Mouse (Mus musculus) forebrain, embryonic 12.5 days (tissue): ENCODE data around the gene Washc3. TPM values are rescaled to one million over a fixed set of nuclear protein-coding genes. Genes with fewer than 3 reads are reported as not detected.

Source experiments
- ATAC-seq: fragments of 200-750 bp; cut with Nextera tagmentation; 2 replicates; pipeline ENCODE4 v1.8.0; 2017; ENCODE audit warnings: moderate TSS enrichment; ENCODE audit not compliant: low FRiP score
- H3K27ac ChIP-seq: fragments of 300-500 bp; sonication (generic); 2 replicates; pipeline ENCODE4 v1.5.1; 2016; ENCODE audit warnings: mild to moderate bottlenecking
- H3K27me3 ChIP-seq: fragments of 300-500 bp; sonication (generic); 2 replicates; pipeline ENCODE4 v1.6.1; 2016; ENCODE audit warnings: mild to moderate bottlenecking
- H3K36me3 ChIP-seq: fragments of 300-500 bp; sonication (generic); replicated peaks from 2 replicates; pipeline ENCODE4 v1.6.1; 2016; ENCODE audit warnings: mild to moderate bottlenecking
- H3K4me1 ChIP-seq: fragments of 300-500 bp; sonication (generic); 2 replicates; pipeline ENCODE4 v1.6.1; 2016
- H3K4me2 ChIP-seq: fragments of 300-500 bp; sonication (generic); 2 replicates; pipeline ENCODE4 v1.6.1; 2016; ENCODE audit warnings: mild to moderate bottlenecking, moderate library complexity
- H3K4me3 ChIP-seq: fragments of 300-500 bp; sonication (generic); replicated peaks from 2 replicates; pipeline ENCODE4 v1.5.1; 2016; ENCODE audit warnings: mild to moderate bottlenecking
- H3K9ac ChIP-seq: fragments of 300-500 bp; sonication (generic); 2 replicates; pipeline ENCODE4 v1.6.1; 2016; ENCODE audit warnings: mild to moderate bottlenecking
- H3K9me3 ChIP-seq: fragments of 300-500 bp; sonication (generic); 2 replicates; pipeline ENCODE4 v1.6.1; 2016
- WGBS: fragments of 180-500 bp; shearing (Covaris S2); methylation state at CpG from one replicate; pipeline ENCODE4 v1.1.7; 2016; 5-methylcytosine and 5-hydroxymethylcytosine counted together
- polyA plus RNA-seq: library from polyadenylated mRNA; unstranded; fragments of >200 nt; fragmentation: Nextera tagmentation; extraction: Ambion mirVana; gene quantifications from 2 replicates; pipeline ENCODE4 v1.2.1, GENCODE M21; 2016

Washc3 gene
- polyA plus RNA-seq, 1 experiment from 2014 or later = 47.4 TPM

GRCm38 (mm10) chr10:88218161-88218560 is 17.3 kb downstream of the Washc3 start:
- no peak overlapping the region for H3K4me3 ChIP-seq
- WGBS = 96% methylated on average over 3 of the region's 3 CpGs
- no peaks in the 10 kb centered on the region for H3K4me1 ChIP-seq
- no peaks in the 10 kb centered on the region for H3K9me3 ChIP-seq
- ATAC-seq = no peak
- H3K4me2 ChIP-seq = no peak overlapping the region
- no peak overlapping the region for H3K27ac ChIP-seq
- peaks cover 9% of the 10 kb centered on the region for H3K36me3 ChIP-seq
- no peak overlapping the region for H3K9ac ChIP-seq
- no peaks in the 10 kb centered on the region for H3K27me3 ChIP-seq

GRCm38 (mm10) chr10:88221718-88222117 is 20.8 kb downstream of the Washc3 start:
- no peaks in the 10 kb centered on the region for H3K4me1 ChIP-seq
- H3K27ac ChIP-seq = no peak overlapping the region
- H3K36me3 ChIP-seq = peaks cover 8% of the 10 kb centered on the region
- no peak overlapping the region for H3K9ac ChIP-seq
- 81% methylated on average over 5 of the region's 5 CpGs for WGBS
- H3K4me2 ChIP-seq = no peak overlapping the region
- H3K9me3 ChIP-seq = no peaks in the 10 kb centered on the region
- H3K27me3 ChIP-seq = no peaks in the 10 kb centered on the region
- ATAC-seq = no peak
- no peak overlapping the region for H3K4me3 ChIP-seq

GRCm38 (mm10) chr10:88225421-88225820 is 24.5 kb downstream of the Washc3 start:
- Histone ChIP-seq H3K4me3 (no peak overlapping the region), H3K9ac (no peak overlapping the region), H3K4me1 (no peaks in the 10 kb centered on the region), H3K9me3 (no peaks in the 10 kb centered on the region), H3K36me3 (peaks cover 3% of the 10 kb centered on the region), H3K27ac (no peak overlapping the region), H3K27me3 (no peaks in the 10 kb centered on the region), H3K4me2 (no peak overlapping the region)
- 94% methylated on average over 5 of the region's 5 CpGs for WGBS
- ATAC-seq = no peak

DNA sequence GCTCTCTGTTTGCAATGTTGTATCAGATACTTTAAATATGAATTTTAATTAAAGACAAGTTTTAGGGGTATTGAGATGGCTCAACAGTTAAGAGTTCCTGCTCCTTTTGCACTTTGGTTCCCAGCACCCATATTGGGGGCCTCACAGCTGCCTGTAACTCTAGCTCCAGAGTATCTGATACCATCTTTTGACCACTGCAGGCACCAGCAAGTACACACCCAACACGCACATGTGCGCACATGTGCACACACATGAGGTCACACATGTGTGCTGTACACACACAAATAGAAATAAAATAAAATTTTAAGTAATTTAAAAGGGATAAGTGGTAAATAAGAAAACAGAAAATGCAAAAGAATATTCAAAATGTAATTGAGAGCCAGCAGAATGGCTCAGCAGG is 27.1 kb downstream of the Washc3 start:
- no peak for ATAC-seq
- Histone ChIP-seq H3K9me3 (no peaks in the 10 kb centered on the region), H3K4me3 (no peak overlapping the region), H3K9ac (no peak overlapping the region), H3K27ac (no peak overlapping the region), H3K27me3 (no peaks in the 10 kb centered on the region), H3K4me1 (no peaks in the 10 kb centered on the region), H3K4me2 (no peak overlapping the region), H3K36me3 (peaks cover 3% of the 10 kb centered on the region)
- WGBS = 97% methylated on average over 2 of the region's 2 CpGs

DNA sequence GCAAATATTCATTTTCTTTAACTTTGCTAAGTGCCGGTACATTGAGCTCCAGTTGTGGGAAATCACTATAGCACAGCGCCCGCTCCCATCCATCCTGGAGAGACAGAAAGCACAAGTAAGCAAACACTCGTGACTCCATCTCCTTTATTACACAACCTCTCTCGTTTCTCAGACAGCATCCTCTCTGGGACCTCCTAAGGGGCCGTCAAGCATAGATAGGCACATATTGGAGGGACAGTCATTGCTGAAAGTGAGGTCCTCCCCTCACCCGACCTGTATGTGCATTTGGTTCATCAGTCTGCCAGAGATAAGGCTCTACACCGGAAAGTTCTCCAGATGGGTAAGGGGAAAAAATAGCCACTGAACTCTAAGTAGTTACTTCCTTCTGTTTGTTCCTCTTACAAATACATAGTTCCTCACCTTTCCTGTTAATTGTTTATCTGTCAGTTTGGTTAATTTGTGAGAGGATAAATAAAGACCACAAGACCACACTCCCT is 27.7 kb downstream of the Washc3 start:
- Histone ChIP-seq H3K4me3 (no peak overlapping the region), H3K27me3 (no peaks in the 10 kb centered on the region), H3K9ac (no peak overlapping the region), H3K4me1 (no peaks in the 10 kb centered on the region), H3K9me3 (no peaks in the 10 kb centered on the region), H3K4me2 (no peak overlapping the region), H3K27ac (no peak overlapping the region), H3K36me3 (peaks cover 3% of the 10 kb centered on the region)
- 88% methylated on average over 8 of the region's 8 CpGs for WGBS
- ATAC-seq = no peak

- Histone ChIP-seq H3K36me3 (no peaks in the 10 kb centered on the region; the same call in none of the 2 replicates), H3K9me3 (no peaks in the 10 kb centered on the region), H3K27me3 (no peaks in the 10 kb centered on the region), H3K27ac (no peak overlapping the region), H3K4me1 (no peaks in the 10 kb centered on the region), H3K4me3 (no peak overlapping the region), H3K9ac (no peak overlapping the region), H3K4me2 (no peak overlapping the region)
- 66% methylated on average over 8 of the region's 8 CpGs for WGBS
- ATAC-seq = no peak
These were observed 30.8 kb downstream of the Washc3 start for GRCm38 (mm10) chr10:88231671-88232070.

GRCm38 (mm10) chr10:88232765-88233164 is 31.9 kb downstream of the Washc3 start:
- Histone ChIP-seq H3K9ac (no peak overlapping the region), H3K36me3 (peaks cover 3% of the 10 kb centered on the region), H3K4me3 (no peak overlapping the region), H3K27me3 (no peaks in the 10 kb centered on the region), H3K4me1 (no peaks in the 10 kb centered on the region), H3K4me2 (no peak overlapping the region), H3K27ac (no peak overlapping the region), H3K9me3 (no peaks in the 10 kb centered on the region)
- WGBS = 71% methylated on average over 2 of the region's 2 CpGs
- ATAC-seq = no peak

DNA sequence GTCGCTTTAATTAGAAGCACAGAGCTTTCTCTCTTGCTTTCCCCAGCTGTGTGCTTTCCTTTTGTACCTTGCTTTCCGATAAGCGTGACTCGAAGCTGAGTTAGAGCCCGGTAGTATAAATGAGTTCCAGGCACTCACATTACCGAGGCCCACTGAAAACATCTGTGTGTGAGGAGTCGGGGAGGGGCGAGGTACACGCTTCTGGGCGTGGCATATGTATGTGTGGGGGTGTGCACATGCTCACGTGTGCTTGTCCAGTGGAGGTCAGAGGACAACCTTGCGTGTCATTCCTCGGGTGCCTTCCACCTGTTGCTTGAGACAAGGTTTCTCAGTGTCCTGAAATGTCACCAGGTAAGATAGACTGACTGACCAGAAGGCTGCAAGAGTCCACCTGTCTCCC is 43.8 kb downstream of the Washc3 start:
- no peak overlapping the region for H3K4me3 ChIP-seq
- no peak for ATAC-seq
- WGBS = 93% methylated on average over 13 of the region's 13 CpGs
- no peak overlapping the region for H3K4me2 ChIP-seq
- no peaks in the 10 kb centered on the region for H3K27me3 ChIP-seq
- no peaks in the 10 kb centered on the region for H3K4me1 ChIP-seq
- H3K9me3 ChIP-seq = no peaks in the 10 kb centered on the region
- no peaks in the 10 kb centered on the region; the same call in 1 of the 2 replicates for H3K36me3 ChIP-seq
- H3K9ac ChIP-seq = no peak overlapping the region
- H3K27ac ChIP-seq = no peak overlapping the region

DNA sequence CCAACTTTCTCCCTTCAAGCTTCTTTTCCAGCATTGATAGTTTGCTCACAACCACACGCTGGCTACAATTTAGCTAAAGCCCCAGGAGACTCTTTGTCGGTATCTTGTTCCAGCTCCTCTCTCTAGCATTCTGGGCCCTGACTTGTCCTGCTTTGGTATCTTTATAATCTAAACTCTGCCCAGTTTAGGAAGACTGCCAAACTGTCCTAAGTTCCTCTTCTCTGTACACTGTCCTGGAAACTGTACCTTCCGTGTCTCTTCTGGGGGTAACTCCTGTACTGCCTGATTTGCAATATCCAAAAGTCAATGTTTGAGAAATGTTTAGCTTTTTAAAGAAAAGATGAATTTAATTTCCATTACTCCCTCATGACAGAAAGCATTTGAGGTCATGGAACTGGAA is 49.4 kb downstream of the Washc3 start:
- Histone ChIP-seq H3K4me2 (no peak overlapping the region), H3K4me1 (no peaks in the 10 kb centered on the region), H3K36me3 (no peaks in the 10 kb centered on the region), H3K9ac (no peak overlapping the region), H3K9me3 (no peaks in the 10 kb centered on the region), H3K27ac (no peak overlapping the region), H3K4me3 (no peak overlapping the region), H3K27me3 (no peaks in the 10 kb centered on the region)
- no peak for ATAC-seq
- 85% methylated on average over 3 of the region's 3 CpGs for WGBS

GRCm38 (mm10) chr10:88252121-88252862 is 51.4 kb downstream of the Washc3 start:
- H3K4me2 ChIP-seq = no peak overlapping the region
- H3K27ac ChIP-seq = no peak overlapping the region
- H3K9me3 ChIP-seq = no peaks in the 10 kb centered on the region
- no peak overlapping the region for H3K9ac ChIP-seq
- H3K36me3 ChIP-seq = no peaks in the 10 kb centered on the region
- 76% methylated on average over 9 of the region's 9 CpGs for WGBS
- no peaks in the 10 kb centered on the region for H3K4me1 ChIP-seq
- H3K27me3 ChIP-seq = no peaks in the 10 kb centered on the region
- ATAC-seq = no peak
- no peak overlapping the region for H3K4me3 ChIP-seq

DNA sequence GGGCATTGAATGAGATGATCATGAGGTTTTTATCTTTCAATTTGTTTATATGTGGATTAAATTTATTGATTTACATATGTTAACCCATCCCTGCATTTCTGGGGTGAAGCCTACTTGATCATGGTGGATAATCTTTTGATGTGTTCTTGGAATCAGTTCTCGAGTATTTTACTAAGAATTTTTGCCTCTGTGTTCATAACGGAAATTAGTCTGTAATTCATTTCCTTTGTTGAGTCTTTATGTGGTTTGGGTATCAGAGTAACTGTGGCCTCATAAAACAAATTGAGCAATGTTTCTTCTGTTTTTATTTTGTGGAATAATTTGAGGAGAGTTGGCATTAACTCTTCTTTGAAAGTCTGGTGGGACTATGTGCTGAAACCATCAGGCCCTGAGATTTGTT is 54.7 kb downstream of the Washc3 start:
- 89% methylated on average over 2 of the region's 2 CpGs for WGBS
- ATAC-seq = no peak
- H3K9me3 ChIP-seq = no peaks in the 10 kb centered on the region
- H3K27me3 ChIP-seq = no peaks in the 10 kb centered on the region
- H3K4me2 ChIP-seq = no peak overlapping the region
- no peak overlapping the region for H3K9ac ChIP-seq
- H3K36me3 ChIP-seq = no peaks in the 10 kb centered on the region
- H3K4me1 ChIP-seq = no peaks in the 10 kb centered on the region
- H3K4me3 ChIP-seq = no peak overlapping the region
- H3K27ac ChIP-seq = no peak overlapping the region

- no peaks in the 10 kb centered on the region for H3K36me3 ChIP-seq
- WGBS = 86% methylated on average over 12 of the region's 12 CpGs
These were observed 59.4 kb downstream of the Washc3 start for GRCm38 (mm10) chr10:88260309-88260708.

GRCm38 (mm10) chr10:88261186-88261585 is 60.3 kb downstream of the Washc3 start:
- H3K27ac ChIP-seq = no peak overlapping the region
- H3K4me1 ChIP-seq = no peaks in the 10 kb centered on the region
- H3K4me2 ChIP-seq = no peak overlapping the region
- 55% methylated on average over 3 of the region's 3 CpGs for WGBS
- H3K9me3 ChIP-seq = no peaks in the 10 kb centered on the region
- no peaks in the 10 kb centered on the region for H3K27me3 ChIP-seq
- ATAC-seq = no peak
- no peaks in the 10 kb centered on the region for H3K36me3 ChIP-seq
- H3K4me3 ChIP-seq = no peak overlapping the region
- no peak overlapping the region for H3K9ac ChIP-seq

More at GRCm38 (mm10) chr10:88260309-88260708, 59.4 kb downstream of the Washc3 start:
- no peak overlapping the region for H3K4me2 ChIP-seq
- no peaks in the 10 kb centered on the region for H3K9me3 ChIP-seq
- H3K4me1 ChIP-seq = no peaks in the 10 kb centered on the region
- no peaks in the 10 kb centered on the region for H3K27me3 ChIP-seq
- no peak overlapping the region for H3K9ac ChIP-seq
- H3K27ac ChIP-seq = no peak overlapping the region
- no peak for ATAC-seq
- H3K4me3 ChIP-seq = no peak overlapping the region
